Mouse (Mus musculus): Measurements from ENCODE around the gene Tmem216.

- TF ChIP-seq CTCF (IDR thresholded peaks at IDR 0.05; ENCODE audit: low read depth, low read length) (no peak), TAL1 (conservative IDR thresholded peaks at IDR 0.05; ENCODE audit: low read depth, low read length) (no peak), GATA1 (IDR thresholded peaks at IDR 0.05; ENCODE audit: borderline replicate concordance, low read length) (no peak), POLR2AphosphoS5 (IDR thresholded peaks at IDR 0.05; ENCODE audit: insufficient replicate concordance, low read depth, low read length) (no peak)
Observed at GRCm38 (mm10) chr19:10539454-10539853, 16.6 kb downstream of the Tmem216 start.

Data from G1E (cell line).